Mouse (Mus musculus) kidney, adult 9 months (tissue): Measurements from ENCODE around the gene Olfr828.

Source experiments
- DNase-seq: peaks from one replicate; pipeline ENCODE4 v3.0.0; 2022

The Olfr828 gene

GRCm38 (mm10) chr9:18819426-18819825 lies at the start of gene Olfr828:
Gene Olfr828 (minus strand): TSS chr9:18819526.
- no peak for DNase-seq

- DNase-seq = no peak
Measured at GRCm38 (mm10) chr9:18854633-18855032, 35.3 kb upstream of the Olfr828 start, which contains the start of gene Olfr829. Gene Olfr829 (plus strand): TSS chr9:18854933.

DNA sequence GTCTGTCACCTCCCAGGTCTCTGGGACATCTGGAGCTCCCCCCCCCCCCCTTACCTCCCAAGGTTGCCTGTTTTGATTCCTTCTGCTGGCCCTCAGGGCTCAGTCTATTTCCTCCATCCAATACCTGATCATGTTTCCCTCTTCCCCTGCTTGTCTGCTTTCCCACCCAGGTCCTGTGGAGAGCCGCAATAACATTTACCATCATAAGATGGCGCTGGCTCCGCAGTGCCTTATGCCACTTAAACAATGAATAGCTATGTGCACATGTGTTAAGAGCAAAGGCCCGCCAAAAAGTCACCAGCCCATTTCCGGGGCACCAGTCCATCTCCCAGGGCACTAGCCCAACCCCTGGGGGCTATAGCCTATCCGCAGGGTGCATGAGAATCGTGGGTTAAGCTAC lies 34.0 kb downstream of the Olfr828 start:
- DNase-seq = no peak

- no peak for DNase-seq
Measured at GRCm38 (mm10) chr9:18779476-18779875, 39.9 kb downstream of the Olfr828 start.

DNA sequence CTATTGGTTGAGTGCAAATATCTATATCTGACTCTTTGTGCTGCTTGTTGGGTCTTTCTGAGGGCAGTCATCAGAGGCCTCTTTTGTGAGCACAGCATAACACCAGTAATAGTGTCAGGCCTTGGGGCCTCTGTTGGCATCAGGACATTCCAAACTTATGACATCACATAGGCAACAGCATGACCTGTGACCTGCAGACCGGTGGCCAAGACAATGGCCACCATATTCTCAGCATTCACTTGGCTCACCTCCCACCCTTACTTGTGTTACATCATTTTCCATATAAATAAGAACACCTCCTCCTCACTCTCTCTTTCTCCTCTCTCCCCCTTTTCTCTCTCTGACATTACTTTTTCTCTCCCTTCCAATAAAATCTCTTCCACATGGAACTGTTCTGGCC lies 40.3 kb downstream of the Olfr828 start:
- DNase-seq = no peak
